Mouse (Mus musculus): ENCODE measurements around the gene Ptgs1. TPM values are rescaled to one million over a fixed set of nuclear protein-coding genes. Genes with fewer than 3 reads are reported as not detected.

The Ptgs1 gene
- 9.7 TPM for polyA plus RNA-seq (2014; fragmentation: Illumina TruSeq; extraction: RNeasy Lipid Tissue Mini Kit (QIAGEN cat#74804); ENCODE audit: low read depth, low replicate concordance)

DNA sequence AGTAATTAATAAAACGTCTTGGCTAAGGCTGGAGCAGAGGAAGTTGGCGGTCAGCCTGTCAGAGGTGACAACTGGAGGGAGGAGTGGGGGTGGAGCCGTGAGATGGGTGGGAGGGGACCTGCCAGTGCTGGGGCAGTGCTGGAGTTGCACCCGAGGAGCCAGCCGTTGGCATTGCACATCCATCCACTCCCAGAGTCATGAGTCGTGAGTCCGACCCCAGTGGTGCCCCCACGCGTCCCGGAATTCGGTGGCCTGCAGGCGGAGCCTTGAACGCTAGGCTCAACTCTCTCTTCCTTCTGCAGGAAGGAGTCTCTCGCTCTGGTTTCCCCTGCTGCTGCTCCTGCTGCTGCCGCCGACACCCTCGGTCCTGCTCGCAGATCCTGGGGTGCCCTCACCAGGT lies at the start of gene Ptgs1:
Gene Ptgs1 (plus strand): TSS at position 61 of the 400 bp plus-strand sequence.

Other genes with a start within 250 kb of the Ptgs1 start
- 4.1 TPM for gene Ndufa8, start 181.0 kb upstream of the Ptgs1 start, polyA plus RNA-seq (2014; fragmentation: Illumina TruSeq; extraction: RNeasy Lipid Tissue Mini Kit (QIAGEN cat#74804); ENCODE audit: low read depth, low replicate concordance)
- gene Morn5, start 181.0 kb upstream of the Ptgs1 start, polyA plus RNA-seq (2014; fragmentation: Illumina TruSeq; extraction: RNeasy Lipid Tissue Mini Kit (QIAGEN cat#74804); ENCODE audit: low read depth, low replicate concordance) = not detected
- gene Lhx6, start 125.0 kb upstream of the Ptgs1 start, polyA plus RNA-seq (2014; fragmentation: Illumina TruSeq; extraction: RNeasy Lipid Tissue Mini Kit (QIAGEN cat#74804); ENCODE audit: low read depth, low replicate concordance) = 1.1 TPM
- gene Mrrf, start 94.0 kb upstream of the Ptgs1 start, polyA plus RNA-seq (2014; fragmentation: Illumina TruSeq; extraction: RNeasy Lipid Tissue Mini Kit (QIAGEN cat#74804); ENCODE audit: low read depth, low replicate concordance) = 28.6 TPM
- gene Rbm18, start 93.7 kb upstream of the Ptgs1 start, polyA plus RNA-seq (2014; fragmentation: Illumina TruSeq; extraction: RNeasy Lipid Tissue Mini Kit (QIAGEN cat#74804); ENCODE audit: low read depth, low replicate concordance) = 75.4 TPM
- not detected for gene Olfr338, start 143.1 kb downstream of the Ptgs1 start, polyA plus RNA-seq (2014; fragmentation: Illumina TruSeq; extraction: RNeasy Lipid Tissue Mini Kit (QIAGEN cat#74804); ENCODE audit: low read depth, low replicate concordance)
- not detected for gene Olfr339, start 188.5 kb downstream of the Ptgs1 start, polyA plus RNA-seq (2014; fragmentation: Illumina TruSeq; extraction: RNeasy Lipid Tissue Mini Kit (QIAGEN cat#74804); ENCODE audit: low read depth, low replicate concordance)
- not detected for gene Olfr340, start 222.2 kb downstream of the Ptgs1 start, polyA plus RNA-seq (2014; fragmentation: Illumina TruSeq; extraction: RNeasy Lipid Tissue Mini Kit (QIAGEN cat#74804); ENCODE audit: low read depth, low replicate concordance)

Data from adrenal gland, adult 10 weeks (tissue).